9 mouse cellular contexts compared by ENCODE assay signal in genomic region chr17:45958094-45958881, GRCm38 (mm10).
DNase-seq lines count a peak whose midpoint lies in the region; ATAC-seq and TF ChIP-seq lines count a peak whose summit lies in the region.
"Had no signal": no experiment of that assay in that cellular context is flagged by ENCODE, and none has a peak within 500 bp of the region (broad histone marks: within the 10 kb centered on the region; RNA-seq: fewer than 3 reads in every experiment).

No protein-coding gene starts in this region.

- WGBS in neural tube, embryonic 11.5 days = 80% methylated on average over 7 of the region's 7 CpGs
- 84% methylated on average over 7 of the region's 7 CpGs for WGBS in neural tube, embryonic 15.5 days
- whole genome bisulfite sequencing in embryonic facial prominence, embryonic 10.5 days = 82% methylated on average over 7 of the region's 7 CpGs
- 34% methylated on average over 7 of the region's 7 CpGs for WGBS in liver, embryonic 14.5 days (ENCODE audit: insufficient replicate concordance)

- H3K4me3 ChIP-seq in neural tube, embryonic 11.5 days (ENCODE audit: low read depth, low read length) = no peak overlapping the region
- H3K4me3 ChIP-seq in neural tube, embryonic 15.5 days (replicated peaks) = no peak overlapping the region
- H3K4me3 ChIP-seq in embryonic facial prominence, embryonic 10.5 days = no peak overlapping the region
- no peak overlapping the region for H3K4me3 ChIP-seq in liver, embryonic 14.5 days (ENCODE audit: insufficient read depth in 1 of 2, low read depth in 2 of 2, low read length in 2 of 2)
- H3K4me3 ChIP-seq: midbrain, embryonic 12.5 days had no signal

- TF ChIP-seq EP300 in liver, embryonic 14.5 days (IDR thresholded peaks at IDR 0.05; ENCODE audit: low read depth) = no peak

- H3K9ac ChIP-seq in neural tube, embryonic 11.5 days (ENCODE audit: low read length) = peak overlapping the region; percentile 10; the same call in 1 of the 2 replicates
- H3K9ac ChIP-seq in neural tube, embryonic 15.5 days (replicated peaks) = no peak overlapping the region
- H3K9ac ChIP-seq in liver, embryonic 14.5 days (replicated peaks) = no peak overlapping the region
- H3K9ac ChIP-seq: midbrain, embryonic 12.5 days had no signal

- no peak for DNase-seq in neural tube, embryonic 11.5 days (ENCODE audit: low spot score)
- peak; percentile 30 for DNase-seq in embryonic facial prominence, embryonic 10.5 days (ENCODE audit: low spot score)
- no peak for DNase-seq in liver, embryonic 14.5 days (ENCODE audit: low read depth in 3 of 3, low spot score in 3 of 3)
- peak; percentile 78 for DNase-seq in yolk sac, embryonic 10.5 days (ENCODE audit: low spot score)
- no peak for DNase-seq in gastrocnemius, postnatal 14 days
- DNase-seq: cerebellum, postnatal 36 days had no signal

- no peaks in the 10 kb centered on the region for H3K4me1 ChIP-seq in neural tube, embryonic 11.5 days (ENCODE audit: control insufficient read depth, insufficient read depth, low read length)
- H3K4me1 ChIP-seq in neural tube, embryonic 15.5 days = no peaks in the 10 kb centered on the region
- peaks cover 27% of the 10 kb centered on the region for H3K4me1 ChIP-seq in embryonic facial prominence, embryonic 10.5 days
- peaks cover 0 to 10% of the 10 kb centered on the region in 2 experiments; a peak in 2 of 4 replicates for H3K4me1 ChIP-seq in liver, embryonic 14.5 days (replicated peaks; ENCODE audit: control insufficient read depth in 2 of 2, insufficient read depth in 2 of 2, low read length in 1 of 2)
- H3K4me1 ChIP-seq: midbrain, embryonic 12.5 days had no signal

- H3K9me3 ChIP-seq in neural tube, embryonic 11.5 days (ENCODE audit: control insufficient read depth, low read length) = no peaks in the 10 kb centered on the region
- no peaks in the 10 kb centered on the region for H3K9me3 ChIP-seq in neural tube, embryonic 15.5 days (replicated peaks)
- H3K9me3 ChIP-seq in embryonic facial prominence, embryonic 10.5 days = no peaks in the 10 kb centered on the region
- no peaks in the 10 kb centered on the region for H3K9me3 ChIP-seq in liver, embryonic 14.5 days (ENCODE audit: control insufficient read depth, low read length)
- H3K9me3 ChIP-seq: midbrain, embryonic 12.5 days had no signal

- no peak overlapping the region for H3K4me2 ChIP-seq in neural tube, embryonic 11.5 days (ENCODE audit: low read depth)
- H3K4me2 ChIP-seq in neural tube, embryonic 15.5 days = no peak overlapping the region
- no peak overlapping the region for H3K4me2 ChIP-seq in liver, embryonic 14.5 days (ENCODE audit: low read depth)
- H3K4me2 ChIP-seq: midbrain, embryonic 12.5 days had no signal

- H3K27me3 ChIP-seq in neural tube, embryonic 11.5 days (ENCODE audit: control insufficient read depth, insufficient read depth, low read length) = no peaks in the 10 kb centered on the region
- no peaks in the 10 kb centered on the region for H3K27me3 ChIP-seq in neural tube, embryonic 15.5 days (replicated peaks)
- 0 out of 2 replicates have a peak, but pooled peaks cover 4% of the 10 kb centered on the region for H3K27me3 ChIP-seq in embryonic facial prominence, embryonic 10.5 days (replicated peaks; ENCODE audit: low read depth, poor library complexity, severe bottlenecking)
- H3K27me3 ChIP-seq in liver, embryonic 14.5 days (ENCODE audit: control insufficient read depth, insufficient read depth, low read length) = no peaks in the 10 kb centered on the region
- H3K27me3 ChIP-seq: midbrain, embryonic 12.5 days had no signal

- TF ChIP-seq CTCF in liver, embryonic 14.5 days (IDR thresholded peaks at IDR 0.05; ENCODE audit: low read depth) = peak; percentile 29; the same call in 1 of the 2 replicates

- intact Hi-C loops in gastrocnemius, postnatal 14 days (cut with DNase I; ENCODE audit: low total_unique reads) = no loop called here

- no peak for ATAC-seq in neural tube, embryonic 11.5 days (ENCODE audit: insufficient read depth, low FRiP score, low TSS enrichment)
- ATAC-seq in neural tube, embryonic 15.5 days (ENCODE audit: low FRiP score) = no peak
- ATAC-seq in liver, embryonic 14.5 days (ENCODE audit: insufficient read depth) = peak; percentile 52; the same call in 1 of the 2 replicates
- no peak for ATAC-seq in inflammation-experienced regulatory T-cells, adult 6 months

- H3K36me3 ChIP-seq in neural tube, embryonic 11.5 days (ENCODE audit: control insufficient read depth, insufficient read depth, low read length) = no peaks in the 10 kb centered on the region
- no peaks in the 10 kb centered on the region for H3K36me3 ChIP-seq in neural tube, embryonic 15.5 days
- H3K36me3 ChIP-seq in embryonic facial prominence, embryonic 10.5 days (replicated peaks) = no peaks in the 10 kb centered on the region
- H3K36me3 ChIP-seq in liver, embryonic 14.5 days (replicated peaks; ENCODE audit: control insufficient read depth, insufficient read depth, low read depth) = no peaks in the 10 kb centered on the region
- H3K36me3 ChIP-seq: midbrain, embryonic 12.5 days had no signal

- no peak overlapping the region for H3K27ac ChIP-seq in neural tube, embryonic 11.5 days (ENCODE audit: low read depth, low read length)
- no peak overlapping the region for H3K27ac ChIP-seq in neural tube, embryonic 15.5 days (replicated peaks)
- H3K27ac ChIP-seq in embryonic facial prominence, embryonic 10.5 days (replicated peaks) = 0 out of 2 replicates have a peak overlapping the region, but pooled peaks have one; percentile 19
- no peak overlapping the region for H3K27ac ChIP-seq in liver, embryonic 14.5 days
- H3K27ac ChIP-seq: midbrain, embryonic 12.5 days had no signal

Comparison
In these comparisons a context has a peak if more than half of its experiments do, and no peak if none do; other contexts are left out.
1. DNase-seq: peak in embryonic facial prominence, embryonic 10.5 days (single experiment) and yolk sac, embryonic 10.5 days (single experiment); none in neural tube, embryonic 11.5 days (single experiment), liver, embryonic 14.5 days (0 of 3) and gastrocnemius, postnatal 14 days (single experiment).